Mouse (Mus musculus) lung, postnatal 14 days (tissue): Measurements from ENCODE around the gene Asb14.
"Not testable (repeated sequence)": the region's sequence is repeated elsewhere in the genome, so short reads cannot be mapped to it uniquely, and the experiment has no call there.

Experiments used
- DNase-seq: peaks from one replicate; pipeline ENCODE4 v3.0.0; 2021

Asb14 gene

DNA sequence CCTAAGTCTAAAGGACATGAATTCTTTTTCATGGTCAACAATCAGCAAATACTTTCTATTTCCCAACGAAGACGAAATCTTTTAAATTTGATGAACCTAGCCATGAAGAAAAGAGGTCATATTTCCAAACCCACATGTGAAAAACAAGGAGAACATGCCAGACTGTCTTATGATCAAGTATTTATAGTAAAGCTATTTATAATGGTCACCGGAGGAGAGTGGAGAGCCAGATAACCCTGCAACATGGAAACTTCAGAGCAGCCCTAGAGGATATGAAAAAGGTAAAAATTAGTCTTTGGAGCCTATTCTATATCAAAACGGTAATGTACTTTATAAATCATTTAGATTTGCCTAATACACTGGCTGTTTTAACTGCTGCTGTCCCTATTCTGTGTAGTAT, at the start of gene Asb14:
Gene Asb14 (plus strand): TSS at position 166 of the 400 bp plus-strand sequence.
- no peak for DNase-seq

- DNase-seq: no peak
Observed at GRCm38 (mm10) chr14:26853053-26853452, 41.3 kb upstream of the Asb14 start.

- no peak for DNase-seq
Observed at GRCm38 (mm10) chr14:26854066-26854465, 40.3 kb upstream of the Asb14 start.

- DNase-seq: peak; percentile 13
Observed at GRCm38 (mm10) chr14:26858364-26858763, 36.0 kb upstream of the Asb14 start.

DNA sequence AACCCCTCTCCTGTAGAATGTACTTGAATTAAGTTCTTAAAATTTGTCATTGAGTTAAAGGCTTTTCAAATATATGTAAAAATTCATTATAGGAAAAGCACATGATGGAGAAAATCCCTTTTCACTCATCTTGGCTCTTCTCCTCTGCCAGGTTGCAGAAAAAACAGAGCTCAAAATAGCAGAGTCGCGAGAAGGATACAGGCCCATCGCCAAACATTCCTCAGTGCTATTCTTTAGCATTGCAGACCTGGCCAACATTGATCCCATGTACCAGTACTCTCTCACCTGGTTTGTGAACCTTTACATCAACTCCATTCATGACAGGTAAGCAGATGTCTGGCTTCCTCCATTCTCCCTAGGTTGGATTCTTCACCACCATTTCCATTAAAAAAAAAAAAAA, 35.3 kb upstream of the Asb14 start:
- no peak for DNase-seq

GRCm38 (mm10) chr14:26867356-26867755, 27.0 kb upstream of the Asb14 start:
- DNase-seq: no peak

- no peak for DNase-seq
Observed at GRCm38 (mm10) chr14:26868299-26868698, 26.1 kb upstream of the Asb14 start.

GRCm38 (mm10) chr14:26878756-26879155, 15.6 kb upstream of the Asb14 start:
- DNase-seq: no peak

DNA sequence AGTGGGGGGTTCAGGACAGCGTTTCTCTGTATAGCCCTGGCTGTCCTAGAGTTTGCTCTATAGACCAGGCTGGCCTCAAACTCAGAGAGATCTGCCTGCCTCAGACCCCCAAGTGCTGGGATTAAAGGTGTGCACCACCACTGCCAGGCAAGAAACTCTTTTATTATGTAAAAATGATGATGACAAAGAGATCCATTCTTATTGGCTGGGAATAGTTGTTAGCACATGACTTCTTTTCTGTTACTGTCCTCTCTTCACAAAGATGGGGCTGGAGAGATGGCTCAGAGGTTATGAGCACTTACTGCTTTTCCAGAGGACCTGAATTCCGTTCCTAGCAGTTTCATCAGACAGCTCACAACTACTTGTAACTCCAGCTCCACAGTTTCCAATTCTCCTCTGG, 14.4 kb upstream of the Asb14 start:
- no peak for DNase-seq

DNA sequence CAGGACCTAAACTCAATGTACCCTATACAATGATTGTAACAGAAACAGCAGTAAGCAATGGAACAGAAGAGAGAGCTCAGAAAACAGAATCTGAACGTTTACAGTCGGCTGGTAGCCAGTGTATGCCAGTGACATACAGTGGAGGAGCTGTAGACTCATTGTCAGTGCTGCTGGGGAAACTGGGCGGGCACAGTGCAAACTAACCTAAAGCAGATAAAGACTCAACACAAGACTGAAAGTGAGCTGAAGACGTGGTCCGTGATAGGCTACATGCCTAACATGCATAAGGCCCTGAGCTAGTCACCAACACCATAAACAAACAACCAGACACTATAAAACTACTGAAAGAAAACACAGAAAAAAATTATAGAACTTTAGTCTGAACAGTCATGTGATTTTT, 12.7 kb upstream of the Asb14 start:
- DNase-seq: no peak

DNA sequence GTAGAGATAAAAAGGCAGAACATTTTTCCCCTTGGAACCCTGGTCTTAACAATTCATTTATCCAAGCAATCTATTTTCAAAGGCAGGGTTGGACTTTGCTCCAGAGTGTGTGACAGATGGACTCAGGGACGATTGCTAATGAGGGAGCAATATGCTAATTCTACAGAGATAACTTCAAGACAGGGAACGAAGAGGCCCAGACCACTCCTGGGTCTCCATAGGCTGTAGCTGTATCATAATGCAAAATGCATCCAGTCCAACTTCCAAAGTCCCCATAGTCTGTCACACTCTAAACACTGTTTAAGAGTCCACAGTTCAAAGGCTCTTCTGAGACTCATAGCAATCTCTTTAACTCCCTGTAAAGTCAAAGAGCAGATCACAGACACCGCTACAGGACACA, 7.1 kb upstream of the Asb14 start:
- DNase-seq: no peak

- no peak for DNase-seq
Observed at GRCm38 (mm10) chr14:26890777-26891176, 3.6 kb upstream of the Asb14 start.

GRCm38 (mm10) chr14:26899490-26899889, 5.1 kb downstream of the Asb14 start:
- DNase-seq: no peak

- no peak for DNase-seq
Observed at GRCm38 (mm10) chr14:26900893-26901292, 6.5 kb downstream of the Asb14 start.

GRCm38 (mm10) chr14:26907401-26907800, 13.0 kb downstream of the Asb14 start:
- DNase-seq: no peak

- DNase-seq: not testable (repeated sequence)
Observed at GRCm38 (mm10) chr14:26910461-26910860, 16.1 kb downstream of the Asb14 start.

- DNase-seq: peak; percentile 7
Observed at GRCm38 (mm10) chr14:26911201-26911600, 16.8 kb downstream of the Asb14 start.

GRCm38 (mm10) chr14:26911826-26912225, 17.5 kb downstream of the Asb14 start:
- no peak for DNase-seq

GRCm38 (mm10) chr14:26913681-26914268, 19.4 kb downstream of the Asb14 start:
- no peak for DNase-seq

DNA sequence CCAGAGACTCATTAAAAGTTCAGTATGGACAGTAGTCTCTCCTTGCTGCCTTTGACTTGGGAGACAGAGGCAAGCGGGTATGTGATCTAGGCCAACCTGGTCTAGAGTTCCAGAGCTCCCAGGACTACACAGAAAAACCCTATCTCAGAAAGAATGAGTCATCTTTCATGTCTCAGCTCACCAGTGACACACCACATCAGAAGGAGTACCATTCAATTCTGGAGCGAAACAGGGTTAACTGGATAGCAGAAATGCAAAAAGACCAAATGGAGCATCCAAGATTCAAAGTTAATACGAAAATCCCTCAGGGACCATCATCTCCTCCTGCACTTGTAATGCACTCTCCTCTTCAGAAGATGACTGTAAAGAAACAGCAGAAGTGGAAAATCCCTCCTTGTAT, 25.0 kb downstream of the Asb14 start:
- no peak for DNase-seq

DNA sequence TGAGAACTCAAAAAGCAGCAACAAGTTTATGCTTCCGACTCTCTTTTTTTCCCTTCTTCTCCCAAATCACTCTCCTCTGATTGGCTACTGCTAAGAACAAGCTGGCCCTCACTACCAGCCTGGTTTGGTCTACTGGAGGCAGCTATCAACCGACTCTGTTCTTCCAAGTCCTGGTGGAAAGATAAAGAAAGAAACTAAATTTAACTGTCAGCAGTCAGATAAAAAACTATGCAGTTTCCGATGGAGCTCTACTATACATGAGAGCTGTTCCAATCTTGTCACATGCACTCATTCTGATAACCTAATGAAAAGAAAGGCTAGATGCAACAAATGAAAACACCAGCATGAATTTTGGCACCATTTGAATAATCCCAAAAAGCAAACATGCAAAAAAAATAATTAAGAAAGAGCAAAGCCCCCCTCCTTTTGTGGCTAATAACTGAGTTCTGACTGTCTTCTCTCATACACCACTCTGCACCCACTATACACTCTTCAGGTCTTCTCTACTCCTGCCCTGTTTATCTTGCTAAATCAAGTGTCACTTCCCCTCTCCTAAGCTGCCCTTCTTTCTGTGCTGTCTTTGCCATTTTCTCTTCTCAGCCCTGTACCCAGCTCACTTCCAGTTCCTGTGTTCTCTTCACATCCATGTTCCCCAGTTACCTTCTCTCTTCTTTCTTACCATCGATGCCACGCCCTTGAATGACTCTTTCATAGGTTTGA, 29.5 kb downstream of the Asb14 start:
- DNase-seq: no peak

GRCm38 (mm10) chr14:26934891-26935290, 40.5 kb downstream of the Asb14 start:
- DNase-seq: no peak

DNA sequence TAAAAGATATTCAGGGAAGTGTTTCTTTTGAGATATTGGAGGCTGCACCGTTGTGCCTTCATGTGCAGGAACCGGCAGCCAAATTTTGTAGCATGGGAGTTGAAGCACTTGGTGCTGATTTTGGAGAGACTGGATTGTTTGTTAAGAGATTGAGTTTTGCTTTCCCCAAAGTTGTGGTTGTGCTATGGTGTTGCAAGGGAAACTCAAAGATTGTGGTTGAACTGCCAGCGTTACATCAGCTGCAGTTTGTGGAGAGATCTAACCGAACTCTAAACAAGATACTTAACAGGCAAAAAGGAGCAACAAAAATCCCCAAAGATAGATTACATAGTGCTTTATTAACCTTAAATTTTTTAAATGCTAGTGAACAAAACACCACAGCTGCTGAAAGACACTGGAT, 41.2 kb downstream of the Asb14 start:
- no peak for DNase-seq

DNA sequence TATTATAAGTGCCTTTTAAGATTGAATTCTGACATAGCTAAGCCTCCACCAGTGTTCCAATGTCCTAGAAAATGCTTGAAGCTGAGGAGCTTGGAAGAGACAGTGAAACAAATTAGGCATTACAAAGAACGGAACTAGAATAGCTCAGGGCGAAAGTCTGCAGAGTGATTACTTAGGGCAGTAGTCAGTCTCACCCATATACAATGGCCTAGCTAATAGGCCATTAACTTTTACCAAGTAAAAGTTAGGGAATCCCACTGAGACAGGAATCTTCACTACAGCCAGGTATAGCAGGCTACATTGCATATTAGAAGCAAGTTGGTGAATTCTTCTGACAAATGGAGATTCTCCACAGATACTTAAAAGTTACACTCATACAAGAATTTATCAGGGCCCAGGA, 61.8 kb downstream of the Asb14 start:
- not testable (repeated sequence) for DNase-seq

- DNase-seq: no peak
Observed at GRCm38 (mm10) chr14:26960518-26960917, 66.2 kb downstream of the Asb14 start.
